Comparison of ENCODE assay signal across 16 mouse cellular contexts in genomic region chr3:123190329-123190728, GRCm38 (mm10). TPM values are rescaled to one million over a fixed set of nuclear protein-coding genes. Genes with fewer than 3 reads are reported as not detected.
DNase-seq lines count a peak whose midpoint lies in the region; ATAC-seq and TF ChIP-seq lines count a peak whose summit lies in the region.
"Had no signal": no experiment of that assay in that cellular context is flagged by ENCODE, and none has a peak within 500 bp of the region (broad histone marks: within the 10 kb centered on the region; RNA-seq: fewer than 3 reads in every experiment).

No protein-coding gene starts in this region.

- H3K9me3 ChIP-seq in hindbrain, embryonic 16.5 days (ENCODE audit: control insufficient read depth, low read length), result no peaks in the 10 kb centered on the region
- no peaks in the 10 kb centered on the region for H3K9me3 ChIP-seq in hindbrain, embryonic 13.5 days
- H3K9me3 ChIP-seq in forebrain, embryonic 14.5 days (replicated peaks; ENCODE audit: control insufficient read depth, low read length), result no peaks in the 10 kb centered on the region
- H3K9me3 ChIP-seq: G1E; liver, embryonic 13.5 days; neural tube, embryonic 15.5 days had no signal

- no peak overlapping the region for H3K27ac ChIP-seq in hindbrain, embryonic 16.5 days (ENCODE audit: low read depth, low read length)
- no peak overlapping the region for H3K27ac ChIP-seq in hindbrain, embryonic 13.5 days
- H3K27ac ChIP-seq in forebrain, embryonic 14.5 days (ENCODE audit: low read depth, low read length), result no peak overlapping the region
- H3K27ac ChIP-seq: layer of hippocampus, adult 2 months; liver, embryonic 13.5 days; neural tube, embryonic 15.5 days had no signal

- H3K4me1 ChIP-seq in hindbrain, embryonic 16.5 days (ENCODE audit: control insufficient read depth, insufficient read depth, low read depth, low read length), result no peaks in the 10 kb centered on the region
- 0 out of 2 replicates have a peak, but pooled peaks cover 2% of the 10 kb centered on the region for H3K4me1 ChIP-seq in hindbrain, embryonic 13.5 days (replicated peaks)
- peaks cover 4% of the 10 kb centered on the region; the same call in 1 of the 2 replicates for H3K4me1 ChIP-seq in forebrain, embryonic 14.5 days (ENCODE audit: control insufficient read depth, insufficient read depth, low read length)
- H3K4me1 ChIP-seq: liver, embryonic 13.5 days had no signal

- intact Hi-C loops in heart, postnatal 10 days (cut with DNase I), result no loop called here

- DNase-seq in brain, embryonic 14.5 days (ENCODE audit: low read depth), result peak; percentile 54
- DNase-seq in forebrain, embryonic 14.5 days (ENCODE audit: low spot score), result peak; percentile 33
- peak; percentile 61 to 69 for DNase-seq in heart, postnatal 10 days
- DNase-seq in frontal cortex, postnatal 25 days (ENCODE audit: low spot score in 2 of 2), result no peak
- no peak for DNase-seq in layer of hippocampus, adult 11-12 months (ENCODE audit: low spot score)
- DNase-seq: cerebellum, adult 2 months; gastrocnemius, postnatal 36 days; liver, embryonic 13.5 days; lung, postnatal 4 days; thymus, adult 18-20 months had no signal

- TF ChIP-seq POLR2A in brain, embryonic 14.5 days (IDR thresholded peaks at IDR 0.05; ENCODE audit: borderline replicate concordance, extremely low read depth, insufficient read depth, insufficient read length, poor library complexity, severe bottlenecking), result no peak

- ATAC-seq in hindbrain, embryonic 16.5 days, result peak; percentile 20; the same call in 1 of the 2 replicates
- ATAC-seq in hindbrain, embryonic 13.5 days (ENCODE audit: low FRiP score), result no peak
- peak; percentile 64 for ATAC-seq in forebrain, embryonic 14.5 days

- H3K4me2 ChIP-seq in hindbrain, embryonic 16.5 days (ENCODE audit: low read length), result no peak overlapping the region
- H3K4me2 ChIP-seq in hindbrain, embryonic 13.5 days, result no peak overlapping the region
- H3K4me2 ChIP-seq in forebrain, embryonic 14.5 days (ENCODE audit: low read length), result no peak overlapping the region
- H3K4me2 ChIP-seq: liver, embryonic 13.5 days; midbrain, embryonic 11.5 days; neural tube, embryonic 15.5 days had no signal

- 81% methylated on average over 6 of the region's 6 CpGs for WGBS in hindbrain, embryonic 16.5 days
- WGBS in hindbrain, embryonic 13.5 days, result 83% methylated on average over 6 of the region's 6 CpGs
- WGBS in forebrain, embryonic 14.5 days, result 53% methylated on average over 6 of the region's 6 CpGs

- TF ChIP-seq CTCF in brain, embryonic 14.5 days (IDR thresholded peaks at IDR 0.05; ENCODE audit: borderline replicate concordance, extremely low read depth, insufficient read depth, insufficient read length), result no peak

- no peaks in the 10 kb centered on the region for H3K36me3 ChIP-seq in hindbrain, embryonic 16.5 days (ENCODE audit: control insufficient read depth, insufficient read depth, low read length)
- H3K36me3 ChIP-seq in hindbrain, embryonic 13.5 days, result no peaks in the 10 kb centered on the region
- no peaks in the 10 kb centered on the region for H3K36me3 ChIP-seq in forebrain, embryonic 14.5 days (ENCODE audit: control insufficient read depth, insufficient read depth, low read length)
- H3K36me3 ChIP-seq: G1E; liver, embryonic 13.5 days; neural tube, embryonic 15.5 days had no signal

- H3K4me3 ChIP-seq in hindbrain, embryonic 16.5 days (ENCODE audit: low read length), result no peak overlapping the region
- H3K4me3 ChIP-seq in hindbrain, embryonic 13.5 days, result no peak overlapping the region
- no peak overlapping the region for H3K4me3 ChIP-seq in forebrain, embryonic 14.5 days (ENCODE audit: low read depth, low read length)
- H3K4me3 ChIP-seq: layer of hippocampus, adult 2 months; liver, embryonic 13.5 days; neural tube, embryonic 15.5 days had no signal

- no peaks in the 10 kb centered on the region for H3K27me3 ChIP-seq in hindbrain, embryonic 16.5 days (replicated peaks; ENCODE audit: control insufficient read depth, insufficient read depth, low read length)
- H3K27me3 ChIP-seq in hindbrain, embryonic 13.5 days, result no peaks in the 10 kb centered on the region
- H3K27me3 ChIP-seq in forebrain, embryonic 14.5 days (replicated peaks; ENCODE audit: control insufficient read depth, insufficient read depth, low read length), result no peaks in the 10 kb centered on the region
- H3K27me3 ChIP-seq: liver, embryonic 13.5 days; neural tube, embryonic 15.5 days had no signal

- H3K9ac ChIP-seq in hindbrain, embryonic 16.5 days (ENCODE audit: low read depth, low read length), result no peak overlapping the region
- H3K9ac ChIP-seq in hindbrain, embryonic 13.5 days, result no peak overlapping the region
- H3K9ac ChIP-seq in forebrain, embryonic 14.5 days (ENCODE audit: low read length), result no peak overlapping the region
- H3K9ac ChIP-seq: liver, embryonic 13.5 days; neural tube, embryonic 15.5 days had no signal

RNA-seq across cellular contexts. Expression of gene Synpo2, which starts 45.6 kb away (rescaled TPM):
- 0.99 and 1.5 TPM in 2 replicates for polyA plus RNA-seq in hindbrain, embryonic 16.5 days (2015; fragmentation: Nextera tagmentation; extraction: Ambion mirVana)
- polyA plus RNA-seq in hindbrain, embryonic 13.5 days (2015; fragmentation: Nextera tagmentation; extraction: Ambion mirVana), result 1.3 and 1.4 TPM in 2 replicates
- 0.63 and 1.3 TPM in 2 replicates for polyA plus RNA-seq in brain, embryonic 14.5 days (2012; rRNA removed)
- 1.1 and 1.7 TPM in 2 replicates for polyA plus RNA-seq in forebrain, embryonic 14.5 days (2014; fragmentation: Nextera tagmentation; extraction: Ambion mirVana)
- 10 to 100 TPM; 37.8 to 43.1 TPM for total RNA-seq in heart, postnatal 10 days (2021)
- polyA plus RNA-seq: G1E had no signal

Comparison
In these comparisons a context has a peak if more than half of its experiments do, and no peak if none do; other contexts are left out.
1. DNase-seq: peak in brain, embryonic 14.5 days (single experiment), forebrain, embryonic 14.5 days (single experiment) and heart, postnatal 10 days (2 of 2); none in frontal cortex, postnatal 25 days (0 of 2) and layer of hippocampus, adult 11-12 months (single experiment).